Mouse (Mus musculus) kidney, adult 11 months (tissue): ENCODE data around the gene Cbx8.

Experiments used
- DNase-seq: peaks from one replicate; pipeline ENCODE4 v3.0.0; 2022

Gene Cbx8

DNA sequence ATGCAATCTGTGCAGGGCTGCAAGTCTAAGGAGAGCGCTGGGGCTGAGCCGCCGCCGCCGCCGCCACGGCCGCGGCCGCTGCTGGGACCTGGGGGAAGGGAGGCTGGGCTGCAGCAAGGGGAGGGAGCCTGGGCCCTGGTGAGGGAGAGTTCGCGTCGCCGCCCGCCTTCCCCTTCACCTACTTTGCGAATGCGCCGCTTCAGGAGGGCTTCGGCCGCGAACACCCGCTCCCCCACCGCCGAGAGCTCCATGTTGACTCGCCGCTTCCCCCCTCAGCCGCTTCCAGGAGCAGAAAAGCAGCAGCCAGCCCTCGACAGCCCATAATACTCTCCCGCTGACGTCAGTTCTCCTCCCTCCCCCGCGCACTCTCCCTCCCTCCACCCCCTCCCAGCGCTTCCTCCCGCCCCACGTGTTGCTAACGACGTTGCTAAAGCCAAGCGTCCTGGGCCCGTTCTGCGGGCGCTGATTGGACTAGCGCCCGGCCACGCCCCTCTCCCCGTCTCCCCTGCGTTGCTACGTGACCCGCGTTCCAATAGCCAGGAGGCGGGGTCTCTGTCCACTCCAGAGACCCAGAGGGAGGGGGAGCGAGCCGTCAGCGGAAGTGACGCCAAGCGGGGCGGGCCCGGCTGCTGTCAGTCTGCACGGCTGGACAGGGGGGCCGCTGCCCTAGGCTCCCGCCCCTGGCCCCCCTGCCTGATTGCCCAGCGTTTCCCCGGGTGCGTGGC is at the start of gene Cbx8:
TSS of gene Cbx8 (minus strand) at position 370 of the 725 bp plus-strand sequence.
- peak; percentile 99 for DNase-seq

- peak; percentile 19 for DNase-seq
Observed at GRCm38 (mm10) chr11:119090076-119090960, 49.5 kb upstream of the Cbx8 start.

GRCm38 (mm10) chr11:119089235-119090075 is 48.7 kb upstream of the Cbx8 start:
- peak; percentile 40 for DNase-seq

DNA sequence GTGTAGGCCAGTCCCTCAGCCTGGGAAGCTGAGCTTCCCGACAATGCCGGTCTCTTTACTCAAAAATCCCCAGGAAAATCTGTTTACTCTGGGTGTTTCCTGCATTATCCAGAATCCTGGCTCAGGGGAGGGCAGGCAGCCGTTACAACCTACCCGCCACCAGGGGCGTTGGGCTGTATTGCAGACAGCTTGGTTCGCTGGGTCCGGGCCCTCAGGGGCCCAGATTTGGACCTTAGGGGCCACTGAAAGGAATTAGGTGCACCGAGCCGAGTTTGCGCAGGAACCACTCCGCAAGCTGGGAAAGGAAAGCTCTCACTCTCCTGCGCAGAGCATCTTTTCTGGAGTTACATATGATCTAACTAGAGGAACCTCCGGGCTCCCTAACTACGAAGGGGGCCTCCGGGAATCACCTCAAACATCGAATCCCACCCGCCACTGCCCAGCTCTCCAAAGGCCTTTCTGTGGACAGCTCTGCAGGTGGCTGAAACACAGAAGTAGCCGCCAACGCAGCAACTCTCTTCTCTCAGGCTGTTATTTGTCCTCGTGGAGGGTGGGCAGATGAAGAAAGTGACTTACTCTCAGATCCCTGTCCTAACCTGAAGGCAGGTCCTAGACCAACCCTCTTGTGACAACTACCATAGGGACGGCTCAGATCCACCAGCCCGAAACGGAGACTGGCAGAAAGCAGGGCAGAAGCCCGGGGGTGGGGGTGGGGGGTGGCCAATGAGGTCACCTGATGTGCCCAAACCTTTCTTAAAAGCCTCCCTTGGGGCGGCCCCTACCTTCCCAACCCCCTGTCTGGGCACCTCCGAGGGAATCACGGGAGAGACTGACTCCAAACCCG is 47.8 kb upstream of the Cbx8 start:
- peak; percentile 31 for DNase-seq

DNA sequence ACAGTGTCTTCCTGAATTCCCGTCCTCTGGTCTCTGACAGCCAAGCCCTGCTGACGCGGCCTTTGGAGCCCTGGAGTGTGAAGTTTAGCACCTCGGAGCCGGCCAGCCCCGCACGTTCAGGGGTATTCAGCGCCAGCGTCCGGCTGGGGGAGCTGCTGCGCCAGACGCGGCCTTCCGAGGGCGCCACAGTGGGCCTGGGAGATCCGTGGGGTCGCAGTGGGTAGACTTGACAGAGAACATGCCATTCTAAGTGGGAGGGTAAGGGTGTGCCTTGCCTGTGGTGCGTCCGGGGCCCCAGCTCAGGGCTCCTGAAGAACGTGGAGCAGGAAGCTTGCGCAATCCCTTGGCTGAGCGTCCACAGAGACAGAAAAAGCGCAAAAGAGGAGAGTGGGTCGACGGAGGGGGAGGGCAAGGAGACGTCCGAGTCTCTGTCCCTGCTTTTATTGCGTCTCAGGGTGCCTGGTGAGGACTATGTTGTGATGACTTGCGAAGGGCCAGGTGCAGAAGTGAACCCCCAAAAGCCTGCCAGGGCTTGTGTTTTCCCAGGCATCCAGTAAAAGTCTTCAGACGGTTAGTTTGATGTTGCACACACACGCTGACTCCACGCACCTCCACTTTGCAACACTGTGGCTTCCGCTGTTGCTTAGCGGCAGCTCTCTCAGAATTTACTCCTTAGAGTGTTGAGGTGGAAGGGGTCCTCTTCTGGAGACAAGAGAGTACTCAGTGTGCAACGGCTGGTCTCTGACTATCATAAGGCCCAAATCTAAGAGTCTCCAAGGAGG is 46.7 kb upstream of the Cbx8 start:
- DNase-seq: peak; percentile 52

- peak; percentile 90 for DNase-seq
Observed at GRCm38 (mm10) chr11:119086144-119086971, 45.6 kb upstream of the Cbx8 start, which contains the start of gene Cbx4. Cbx4 (minus strand) TSS chr11:119086221.

DNA sequence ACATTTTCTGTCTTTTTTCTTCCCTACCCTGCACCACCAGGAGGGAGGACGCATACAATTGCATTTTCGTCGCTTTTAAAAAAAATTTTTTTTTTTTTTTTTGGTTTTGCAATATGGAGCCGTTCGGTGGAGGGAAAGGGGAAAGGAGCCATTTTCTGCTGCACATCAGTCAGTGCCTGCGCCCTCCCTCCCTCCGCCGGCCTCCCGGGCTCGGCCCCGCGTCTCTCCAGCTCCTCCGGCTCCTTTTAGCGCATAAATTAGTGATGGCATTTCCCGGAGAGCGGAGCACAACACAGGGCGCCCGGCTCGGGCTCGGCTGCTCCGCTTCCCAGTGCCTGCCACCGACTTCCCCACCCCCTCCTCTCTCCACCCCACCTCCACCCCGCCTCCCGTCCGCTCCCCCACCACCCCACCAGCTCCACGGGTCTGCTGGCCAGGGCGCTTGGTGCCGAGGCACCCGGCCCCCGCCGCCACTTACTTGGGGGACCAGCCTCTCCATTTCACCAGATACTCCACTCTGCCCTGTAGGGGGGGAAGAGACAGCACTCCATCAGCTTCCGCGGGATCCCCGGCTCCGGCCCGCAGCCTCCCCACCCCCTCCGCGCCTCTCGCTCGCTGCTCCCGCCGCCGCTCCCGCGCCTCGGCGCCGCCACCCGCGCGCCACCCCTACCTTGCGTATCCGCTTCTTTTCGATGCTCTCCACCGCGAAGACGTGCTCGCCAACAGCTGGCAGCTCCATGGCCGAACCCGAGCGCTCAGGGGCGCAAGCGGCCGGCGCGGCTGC is 44.7 kb upstream of the Cbx8 start:
- peak; percentile 80 for DNase-seq

GRCm38 (mm10) chr11:119084446-119085278 is 43.9 kb upstream of the Cbx8 start:
- peak; percentile 42 for DNase-seq

GRCm38 (mm10) chr11:119083724-119084445 is 43.1 kb upstream of the Cbx8 start:
- DNase-seq: peak; percentile 78

DNA sequence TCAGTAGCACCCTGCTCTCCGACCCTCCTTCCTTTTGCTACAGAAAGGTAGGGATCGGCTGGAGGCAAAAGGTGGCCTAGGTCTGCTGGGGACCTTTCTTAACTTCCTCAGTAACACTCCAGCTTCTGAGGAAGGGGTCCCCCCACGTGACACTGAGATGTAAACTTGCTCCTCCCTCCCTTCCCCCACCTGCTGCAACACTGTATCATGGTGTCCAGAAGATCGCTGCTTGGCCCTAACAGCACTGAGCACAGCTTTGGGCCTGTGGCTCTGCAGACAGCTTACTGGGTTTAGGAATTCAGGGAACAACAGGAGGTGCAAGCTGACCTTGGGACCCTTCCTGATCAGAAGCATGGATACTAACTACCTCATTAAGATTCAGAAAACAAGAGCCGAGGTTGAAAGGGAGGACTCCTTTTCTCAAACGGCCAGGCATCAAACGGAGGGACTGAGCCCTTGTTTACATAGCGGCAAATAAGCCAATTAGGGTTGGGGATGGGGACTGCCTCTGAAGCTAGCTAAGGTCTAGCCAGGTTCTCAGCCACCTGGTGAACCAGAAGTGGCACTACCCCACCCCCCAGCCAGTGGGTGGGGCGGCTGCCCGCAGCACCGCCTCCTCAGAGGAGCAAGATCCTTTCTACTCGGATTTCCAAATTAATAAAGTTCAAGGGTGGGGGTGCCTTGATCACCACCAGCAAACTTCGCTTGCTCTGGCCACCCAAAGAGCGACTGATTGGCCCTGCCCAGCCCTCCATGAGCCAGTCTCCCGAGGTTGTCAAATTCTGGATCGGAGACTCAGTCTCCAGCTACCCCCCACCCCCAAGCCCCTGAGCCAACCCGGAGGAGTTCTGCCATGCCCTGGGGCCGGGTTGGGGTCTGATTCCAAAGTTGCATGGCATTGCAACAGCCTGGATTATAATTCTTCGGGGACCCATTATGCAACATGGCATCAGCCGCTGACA is 42.1 kb upstream of the Cbx8 start:
- DNase-seq: peak; percentile 43

DNA sequence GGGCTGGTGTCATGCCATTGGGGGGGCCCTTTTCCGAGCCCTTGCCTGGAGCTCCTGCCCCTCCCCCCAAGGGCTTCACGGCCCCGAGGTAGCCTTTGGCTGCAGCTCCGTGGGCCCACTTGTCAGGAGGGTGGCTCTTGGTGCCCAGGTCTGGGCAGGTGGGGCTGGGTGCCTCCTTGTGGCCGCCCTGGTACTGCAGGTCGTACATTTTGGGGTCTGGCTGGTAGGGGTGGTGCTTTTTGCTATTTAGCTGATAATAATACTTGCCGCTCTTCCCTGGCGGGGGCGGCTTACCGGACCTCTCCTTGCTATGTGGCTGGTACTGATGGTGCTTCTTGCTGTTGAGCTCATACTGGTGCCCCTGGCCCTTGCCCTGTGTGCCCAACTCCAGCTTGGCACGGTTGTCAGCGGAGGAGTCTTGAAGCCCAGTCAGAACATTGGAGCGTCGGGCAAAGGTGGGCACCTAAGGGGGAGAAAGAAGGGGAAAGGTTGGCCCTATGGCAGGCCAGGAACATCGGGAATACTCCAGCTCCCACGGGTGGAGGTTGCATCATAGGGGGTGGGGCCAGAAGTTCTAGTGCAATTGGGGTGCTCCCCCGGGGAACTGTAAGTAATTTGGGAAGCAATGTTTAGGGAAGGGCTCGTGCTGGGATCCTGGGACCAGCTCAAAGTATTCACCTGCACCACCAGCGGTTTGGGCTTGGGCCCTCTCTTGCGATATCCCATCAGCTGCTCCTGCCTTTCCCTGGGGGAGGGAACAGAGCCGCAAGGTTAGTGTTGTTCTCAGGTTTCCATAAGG is 41.3 kb upstream of the Cbx8 start:
- peak; percentile 54 for DNase-seq

DNA sequence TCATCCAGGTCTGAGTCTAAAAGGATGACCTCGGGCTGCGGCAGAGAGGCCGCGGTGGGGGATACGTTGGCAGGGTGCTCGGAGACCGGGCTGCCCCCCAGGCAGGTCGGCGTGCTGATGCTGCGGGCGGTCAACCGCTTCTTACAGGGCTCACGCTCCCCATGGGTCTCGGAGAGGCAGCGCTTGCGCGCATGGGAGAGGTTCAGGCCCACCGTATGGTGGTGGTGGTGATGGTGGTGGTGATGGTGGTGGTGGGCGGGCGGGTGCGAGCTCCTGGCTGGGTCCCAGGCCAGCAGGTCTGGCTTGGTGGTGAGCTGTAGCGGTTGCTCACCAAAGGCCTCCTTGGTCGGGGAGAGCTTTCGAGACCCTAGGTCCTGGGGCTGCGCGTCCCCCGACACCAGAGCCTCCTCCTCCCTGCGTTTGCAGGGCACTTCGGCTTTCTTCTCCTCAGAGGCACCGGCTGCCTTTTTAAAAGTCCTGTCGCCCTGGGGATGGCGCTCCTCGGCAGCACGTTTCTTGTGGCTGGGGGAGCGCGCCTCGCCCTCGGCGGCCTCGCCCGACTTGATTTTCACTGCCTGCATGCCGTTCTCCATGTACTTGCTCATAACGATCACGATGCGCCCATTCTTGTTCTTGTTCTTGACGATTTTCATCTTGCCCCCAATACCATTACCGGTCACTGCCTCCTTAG is 40.5 kb upstream of the Cbx8 start:
- no peak for DNase-seq

- DNase-seq: no peak
Observed at GRCm38 (mm10) chr11:119080461-119081147, 39.8 kb upstream of the Cbx8 start.

DNA sequence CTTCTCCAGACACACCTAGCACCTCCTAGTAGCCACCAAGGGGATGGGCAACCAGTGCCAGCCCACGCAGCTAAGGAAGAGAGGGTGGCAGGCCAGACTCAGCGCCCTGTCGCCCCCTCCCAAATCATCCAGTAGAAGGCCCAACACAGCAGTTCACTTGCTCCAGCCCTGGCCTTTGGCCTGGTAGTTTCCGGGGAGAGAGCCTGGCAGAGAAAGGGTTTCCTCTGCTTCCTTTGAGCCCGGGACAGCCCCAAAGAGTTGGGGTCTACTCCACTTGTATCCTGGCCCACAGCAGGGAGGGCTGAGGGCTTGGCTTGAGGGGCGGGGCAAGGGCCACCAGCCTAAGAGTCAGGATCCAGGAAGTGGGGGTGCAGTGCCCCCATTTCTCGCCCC is 38.7 kb upstream of the Cbx8 start:
- no peak for DNase-seq
